Mouse (Mus musculus): ENCODE results near the gene Cfd. TPM values are rescaled to one million over a fixed set of nuclear protein-coding genes. Genes with fewer than 3 reads are reported as not detected.
A peak's percentile ranks its signal among the peaks of the same experiment; 100 is the strongest.

The Cfd gene
- polyA plus RNA-seq, 1 experiment from 2014 or later = not detected

DNA sequence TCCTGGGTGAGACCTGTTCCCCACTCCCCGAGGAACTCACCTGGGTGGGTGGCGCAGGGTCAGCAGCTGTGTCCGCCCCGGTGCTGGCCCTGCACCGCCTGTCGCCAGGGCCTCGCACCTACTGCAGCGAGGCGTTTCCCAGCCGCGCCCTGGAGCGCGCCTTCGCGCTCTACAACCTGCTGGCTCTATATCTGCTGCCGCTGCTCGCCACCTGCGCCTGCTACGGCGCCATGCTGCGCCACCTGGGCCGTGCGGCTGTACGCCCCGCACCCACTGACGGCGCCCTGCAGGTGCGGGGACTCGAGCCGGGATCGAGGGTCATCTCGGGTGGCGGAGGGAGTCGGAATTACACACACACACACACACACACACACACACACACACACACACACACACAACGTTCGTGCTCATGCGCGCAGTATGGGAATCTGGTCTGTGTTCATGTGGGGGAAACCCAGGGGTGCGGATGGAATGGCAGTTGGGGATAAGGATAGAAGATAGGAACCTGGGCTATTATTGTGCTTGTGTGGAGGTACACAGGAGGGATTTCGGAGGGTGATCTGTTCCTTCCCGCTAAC, 30.4 kb downstream of the Cfd start, which contains the start of gene R3hdm4:
TSS of gene R3hdm4 (minus strand) at position 251 of the 578 bp plus-strand sequence.
- peak within 1 kb of the TSS; percentile 50 for H3K4me2 ChIP-seq (replicated peaks; ENCODE audit: low read depth, low read length)
- H3K9ac ChIP-seq (replicated peaks; ENCODE audit: low read length) = peak within 1 kb of the TSS; percentile 45
- ATAC-seq (ENCODE audit: low FRiP score, low TSS enrichment) = no peak
- peaks cover 46% of the 10 kb centered on the region for H3K4me1 ChIP-seq (ENCODE audit: insufficient read depth, low read length)
- no peaks in the 10 kb centered on the region for H3K36me3 ChIP-seq (ENCODE audit: insufficient read depth, low read length)
- H3K4me3 ChIP-seq (ENCODE audit: low read length) = peak within 1 kb of the TSS; percentile 39
- peaks cover 62% of the 10 kb centered on the region for H3K27me3 ChIP-seq (ENCODE audit: insufficient read depth, low read length)
- no peak within 1 kb of the TSS for H3K27ac ChIP-seq (ENCODE audit: low read length)
- no peaks in the 10 kb centered on the region for H3K9me3 ChIP-seq (ENCODE audit: low read length)
- WGBS = 4% methylated on average over 36 of the region's 41 CpGs

- no peak for ATAC-seq (ENCODE audit: low FRiP score, low TSS enrichment)
- Histone ChIP-seq H3K4me1 (ENCODE audit: insufficient read depth, low read length) (peaks cover 48% of the 10 kb centered on the region), H3K4me2 (replicated peaks; ENCODE audit: low read depth, low read length) (peak overlapping the region; percentile 50), H3K36me3 (ENCODE audit: insufficient read depth, low read length) (no peaks in the 10 kb centered on the region), H3K27ac (ENCODE audit: low read length) (no peak overlapping the region), H3K9me3 (ENCODE audit: low read length) (no peaks in the 10 kb centered on the region), H3K9ac (replicated peaks; ENCODE audit: low read length) (peak overlapping the region; percentile 45), H3K27me3 (ENCODE audit: insufficient read depth, low read length) (peaks cover 62% of the 10 kb centered on the region), H3K4me3 (ENCODE audit: low read length) (peak overlapping the region; percentile 39)
- 1% methylated on average over 34 of the region's 34 CpGs for whole genome bisulfite sequencing
These were observed 30.9 kb downstream of the Cfd start for GRCm38 (mm10) chr10:79921572-79921971.

- peaks cover 33% of the 10 kb centered on the region for H3K27me3 ChIP-seq (ENCODE audit: insufficient read depth, low read length)
- no peaks in the 10 kb centered on the region for H3K36me3 ChIP-seq (ENCODE audit: insufficient read depth, low read length)
- peak overlapping the region; percentile 95; the same call in 1 of the 2 replicates for H3K4me2 ChIP-seq (replicated peaks; ENCODE audit: low read depth, low read length)
- no peaks in the 10 kb centered on the region for H3K9me3 ChIP-seq (ENCODE audit: low read length)
- H3K4me3 ChIP-seq (ENCODE audit: low read length) = no peak overlapping the region
- no peak for ATAC-seq (ENCODE audit: low FRiP score, low TSS enrichment)
- peaks cover 46% of the 10 kb centered on the region for H3K4me1 ChIP-seq (ENCODE audit: insufficient read depth, low read length)
- 11% methylated on average over 29 of the region's 29 CpGs for WGBS
- no peak overlapping the region for H3K9ac ChIP-seq (replicated peaks; ENCODE audit: low read length)
- H3K27ac ChIP-seq (ENCODE audit: low read length) = no peak overlapping the region
These were observed 34.5 kb downstream of the Cfd start for GRCm38 (mm10) chr10:79924998-79925784.

GRCm38 (mm10) chr10:79925785-79926490, 35.3 kb downstream of the Cfd start:
- Histone ChIP-seq H3K9ac (replicated peaks; ENCODE audit: low read length) (peak overlapping the region; percentile 94), H3K4me3 (ENCODE audit: low read length) (peak overlapping the region; percentile 99), H3K4me1 (ENCODE audit: insufficient read depth, low read length) (peaks cover 44% of the 10 kb centered on the region), H3K27ac (ENCODE audit: low read length) (peak overlapping the region; percentile 82), H3K4me2 (replicated peaks; ENCODE audit: low read depth, low read length) (peak overlapping the region; percentile 95), H3K27me3 (ENCODE audit: insufficient read depth, low read length) (peaks cover 25% of the 10 kb centered on the region), H3K9me3 (ENCODE audit: low read length) (no peaks in the 10 kb centered on the region), H3K36me3 (ENCODE audit: insufficient read depth, low read length) (peaks cover 4% of the 10 kb centered on the region)
- 10% methylated on average over 14 of the region's 15 CpGs for WGBS
- peak; percentile 8; the same call in 1 of the 2 replicates for ATAC-seq (ENCODE audit: low FRiP score, low TSS enrichment)

GRCm38 (mm10) chr10:79926491-79927323, 36.1 kb downstream of the Cfd start, which contains the start of gene Arid3a:
TSS of gene Arid3a (plus strand) at chr10:79927043.
- Histone ChIP-seq H3K27me3 (ENCODE audit: insufficient read depth, low read length) (peaks cover 18% of the 10 kb centered on the region), H3K4me3 (ENCODE audit: low read length) (peak within 1 kb of the TSS; percentile 99), H3K9ac (replicated peaks; ENCODE audit: low read length) (peak within 1 kb of the TSS; percentile 94), H3K4me1 (ENCODE audit: insufficient read depth, low read length) (peaks cover 45% of the 10 kb centered on the region), H3K4me2 (replicated peaks; ENCODE audit: low read depth, low read length) (peak within 1 kb of the TSS; percentile 95), H3K36me3 (ENCODE audit: insufficient read depth, low read length) (peaks cover 11% of the 10 kb centered on the region), H3K9me3 (ENCODE audit: low read length) (no peaks in the 10 kb centered on the region), H3K27ac (ENCODE audit: low read length) (peak within 1 kb of the TSS; percentile 98)
- peak; percentile 62 for ATAC-seq (ENCODE audit: low FRiP score, low TSS enrichment)
- under 1% methylated on average over 63 of the region's 63 CpGs for WGBS

- ATAC-seq (ENCODE audit: low FRiP score, low TSS enrichment) = peak; percentile 31
- under 1% methylated on average over 54 of the region's 54 CpGs for WGBS
- H3K27ac ChIP-seq (ENCODE audit: low read length) = peak overlapping the region; percentile 98
These were observed 36.8 kb downstream of the Cfd start for GRCm38 (mm10) chr10:79927324-79928029.

GRCm38 (mm10) chr10:79928030-79928694, 37.5 kb downstream of the Cfd start:
- H3K36me3 ChIP-seq (ENCODE audit: insufficient read depth, low read length) = peaks cover 19% of the 10 kb centered on the region
- peak overlapping the region; percentile 99 for H3K4me3 ChIP-seq (ENCODE audit: low read length)
- peak overlapping the region; percentile 94 for H3K9ac ChIP-seq (replicated peaks; ENCODE audit: low read length)
- no peak for ATAC-seq (ENCODE audit: low FRiP score, low TSS enrichment)
- peaks cover 3% of the 10 kb centered on the region; the same call in 1 of the 2 replicates for H3K27me3 ChIP-seq (ENCODE audit: insufficient read depth, low read length)
- no peaks in the 10 kb centered on the region for H3K9me3 ChIP-seq (ENCODE audit: low read length)
- H3K27ac ChIP-seq (ENCODE audit: low read length) = peak overlapping the region; percentile 98
- H3K4me2 ChIP-seq (replicated peaks; ENCODE audit: low read depth, low read length) = peak overlapping the region; percentile 95
- under 1% methylated on average over 24 of the region's 29 CpGs for WGBS
- peaks cover 58% of the 10 kb centered on the region for H3K4me1 ChIP-seq (ENCODE audit: insufficient read depth, low read length)

More at GRCm38 (mm10) chr10:79927324-79928029, 36.8 kb downstream of the Cfd start:
- H3K9ac ChIP-seq (replicated peaks; ENCODE audit: low read length) = peak overlapping the region; percentile 94
- H3K9me3 ChIP-seq (ENCODE audit: low read length) = no peaks in the 10 kb centered on the region
- peaks cover 18% of the 10 kb centered on the region for H3K36me3 ChIP-seq (ENCODE audit: insufficient read depth, low read length)
- peak overlapping the region; percentile 95 for H3K4me2 ChIP-seq (replicated peaks; ENCODE audit: low read depth, low read length)
- H3K27me3 ChIP-seq (ENCODE audit: insufficient read depth, low read length) = peaks cover 10% of the 10 kb centered on the region; the same call in 1 of the 2 replicates
- H3K4me3 ChIP-seq (ENCODE audit: low read length) = peak overlapping the region; percentile 99
- peaks cover 51% of the 10 kb centered on the region for H3K4me1 ChIP-seq (ENCODE audit: insufficient read depth, low read length)

DNA sequence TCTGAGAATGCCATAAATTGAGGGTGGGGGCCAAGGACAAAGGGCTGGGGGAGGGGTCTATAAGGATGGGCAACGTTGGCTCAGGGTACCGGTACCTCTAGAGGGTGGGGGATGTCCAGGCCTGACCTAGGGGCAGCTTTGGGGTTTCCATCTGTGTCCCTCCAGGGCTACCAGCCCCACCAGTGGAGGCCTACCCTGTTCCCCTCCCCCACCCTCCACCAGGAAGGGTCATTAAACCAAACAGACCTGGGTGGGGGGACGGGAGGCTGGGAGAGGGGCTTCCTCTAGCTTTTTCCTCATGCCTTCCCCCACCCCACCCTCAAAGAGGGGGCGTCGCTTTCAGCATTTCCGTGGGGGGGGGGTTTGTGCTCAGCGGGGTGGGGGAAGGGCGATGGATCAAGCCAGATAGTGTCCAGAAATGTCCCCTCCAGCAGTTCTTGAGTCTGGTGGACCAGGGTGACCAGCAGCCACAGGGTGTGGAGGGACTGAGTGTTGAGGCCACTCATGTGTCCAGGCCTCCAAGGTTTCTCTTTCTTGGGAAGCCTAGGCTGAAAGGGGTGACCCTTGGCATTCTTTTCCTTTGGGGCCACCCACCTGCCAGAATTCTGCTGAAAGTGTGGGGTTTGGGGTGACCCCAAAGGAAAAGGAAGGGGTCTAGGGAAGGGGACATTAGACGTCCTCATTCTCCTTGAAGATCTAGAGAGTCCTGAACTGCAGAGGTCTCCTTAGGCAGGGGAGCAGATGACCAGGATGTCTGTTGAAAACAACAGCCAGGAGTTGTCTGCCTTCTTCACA, 38.5 kb downstream of the Cfd start:
- H3K36me3 ChIP-seq (ENCODE audit: insufficient read depth, low read length) = peaks cover 24% of the 10 kb centered on the region
- H3K4me1 ChIP-seq (ENCODE audit: insufficient read depth, low read length) = peaks cover 67% of the 10 kb centered on the region
- H3K9ac ChIP-seq (replicated peaks; ENCODE audit: low read length) = peak overlapping the region; percentile 94
- ATAC-seq (ENCODE audit: low FRiP score, low TSS enrichment) = no peak
- WGBS = 14% methylated on average over 9 of the region's 9 CpGs
- H3K9me3 ChIP-seq (ENCODE audit: low read length) = no peaks in the 10 kb centered on the region
- peak overlapping the region; percentile 98 for H3K27ac ChIP-seq (ENCODE audit: low read length)
- H3K4me2 ChIP-seq (replicated peaks; ENCODE audit: low read depth, low read length) = peak overlapping the region; percentile 95
- H3K27me3 ChIP-seq (ENCODE audit: insufficient read depth, low read length) = no peaks in the 10 kb centered on the region
- peak overlapping the region; percentile 99 for H3K4me3 ChIP-seq (ENCODE audit: low read length)

All from kidney, embryonic 16.5 days (tissue).